Mouse (Mus musculus) liver, adult 2 months (tissue): ENCODE results near the gene Efnb2.

Source experiments
- CTCF ChIP-seq: fragments of 200-500 bp; IDR thresholded peaks from 2 replicates; pipeline ENCODE4 v1.5.1; 2011; ENCODE audit warnings: low read depth, low read length, control low read depth
- POLR2A ChIP-seq: fragments of 200-500 bp; IDR thresholded peaks from 2 replicates; pipeline ENCODE4 v1.6.1; 2011; ENCODE audit warnings: low read length, control low read depth; ENCODE audit not compliant: insufficient read depth; ENCODE audit errors: extremely low read depth

GRCm38 (mm10) chr8:8688823-8689453, 27.9 kb upstream of the Efnb2 start:
- no peak for TF ChIP-seq CTCF
- TF ChIP-seq POLR2A, result no peak
